Mouse (Mus musculus) CD4-positive, CD25-positive, alpha-beta regulatory T cell, adult 2 months (primary cell): ENCODE measurements around the gene Arhgap1.

Experiments
- DNase-seq: peaks from one replicate; pipeline ENCODE4 v3.0.0-alpha.2; 2012; ENCODE audit warnings: low read depth, low spot score

The Arhgap1 gene

DNA sequence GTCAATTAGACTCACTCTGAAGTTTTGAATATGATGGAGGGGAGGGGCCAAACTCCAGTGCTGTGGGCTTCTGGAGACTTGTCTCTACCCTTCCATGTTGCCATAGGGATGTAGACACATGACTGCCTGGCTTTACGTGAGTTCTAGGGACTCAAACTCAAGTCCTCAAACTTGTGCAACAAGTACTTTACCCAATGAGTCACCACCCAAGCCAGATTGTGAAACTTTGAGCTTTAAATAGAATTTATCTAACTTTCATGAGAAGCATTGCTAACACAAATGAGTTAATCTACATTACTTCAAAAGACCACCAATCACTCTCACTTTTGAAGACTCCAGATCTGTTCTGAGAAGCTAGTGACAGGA lies 46.5 kb downstream of the Arhgap1 start:
- no peak for DNase-seq

DNA sequence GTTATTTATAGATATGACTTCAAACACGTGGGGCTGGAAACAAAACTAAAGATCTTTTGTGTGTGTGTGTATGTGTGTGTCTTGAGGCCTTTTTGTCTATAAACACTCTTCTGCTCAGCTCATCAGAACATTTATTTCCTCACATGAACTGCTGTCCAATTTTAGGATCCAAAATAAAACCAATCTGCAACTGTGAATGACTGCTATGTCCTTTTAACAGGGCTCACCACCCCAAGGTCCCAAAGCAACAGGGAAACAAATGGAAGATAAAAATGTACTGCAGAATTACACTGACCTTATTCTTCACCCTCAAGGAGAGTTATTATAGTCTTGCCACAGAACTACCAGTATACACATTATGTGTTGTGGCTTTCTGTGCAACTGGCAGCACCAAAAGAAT lies 49.6 kb downstream of the Arhgap1 start:
- no peak for DNase-seq

DNA sequence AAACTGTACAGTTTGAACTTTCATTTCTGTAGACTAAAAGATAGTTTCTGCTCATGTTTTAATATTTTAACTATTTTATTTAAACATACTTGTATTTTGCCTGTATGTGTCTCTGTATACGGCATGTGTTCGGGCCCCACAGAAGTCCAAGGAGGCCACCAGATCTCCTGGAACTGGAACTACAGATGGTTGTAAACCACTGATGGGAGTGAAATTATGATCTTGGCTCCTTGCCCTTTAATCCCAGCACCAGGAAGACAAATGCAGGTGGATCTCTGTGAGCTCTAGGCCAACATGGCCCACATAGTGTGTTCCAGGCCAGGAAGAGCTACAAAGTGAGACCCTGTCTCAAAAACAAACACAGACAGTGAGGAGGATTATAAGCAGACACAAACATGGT lies 51.7 kb downstream of the Arhgap1 start:
- DNase-seq = no peak

DNA sequence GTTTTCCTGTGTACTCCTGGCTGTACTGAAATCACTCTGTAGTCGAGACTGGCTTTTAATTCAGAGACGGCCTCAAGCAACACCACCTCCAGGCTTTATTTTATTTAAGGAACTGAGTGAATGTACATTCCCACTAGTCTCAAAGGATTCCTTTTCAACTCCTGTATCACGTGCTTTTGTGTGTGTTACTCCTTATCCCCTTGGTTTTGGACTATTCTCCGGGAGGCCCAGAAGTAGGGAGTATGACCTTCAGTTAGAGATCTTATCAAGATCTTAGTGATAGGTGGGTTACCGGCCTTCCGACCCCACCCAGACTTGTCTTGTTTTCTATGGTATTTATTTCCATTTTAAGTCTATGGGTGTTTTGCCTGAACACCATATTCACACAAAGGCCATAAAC lies 56.1 kb downstream of the Arhgap1 start:
- no peak for DNase-seq

DNA sequence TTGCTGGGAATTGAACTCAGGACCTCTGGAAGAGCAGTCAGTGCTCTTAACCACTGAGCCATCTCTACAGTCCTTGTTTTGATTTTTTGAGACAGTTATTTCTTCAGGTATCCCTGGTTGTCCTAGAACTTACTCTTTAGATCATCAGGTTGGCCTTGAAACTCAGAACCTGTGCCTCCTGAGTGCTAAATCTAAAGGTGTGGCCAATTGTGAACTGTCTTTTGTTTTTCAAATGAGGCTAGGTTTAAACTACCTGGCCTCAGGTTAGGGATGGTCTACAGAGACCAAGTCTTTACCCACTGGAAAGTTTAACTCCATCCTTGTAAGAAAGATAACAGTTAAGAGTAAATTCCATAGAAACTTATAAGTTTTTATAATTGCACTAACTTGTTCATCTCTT lies 56.8 kb downstream of the Arhgap1 start:
- DNase-seq = no peak

DNA sequence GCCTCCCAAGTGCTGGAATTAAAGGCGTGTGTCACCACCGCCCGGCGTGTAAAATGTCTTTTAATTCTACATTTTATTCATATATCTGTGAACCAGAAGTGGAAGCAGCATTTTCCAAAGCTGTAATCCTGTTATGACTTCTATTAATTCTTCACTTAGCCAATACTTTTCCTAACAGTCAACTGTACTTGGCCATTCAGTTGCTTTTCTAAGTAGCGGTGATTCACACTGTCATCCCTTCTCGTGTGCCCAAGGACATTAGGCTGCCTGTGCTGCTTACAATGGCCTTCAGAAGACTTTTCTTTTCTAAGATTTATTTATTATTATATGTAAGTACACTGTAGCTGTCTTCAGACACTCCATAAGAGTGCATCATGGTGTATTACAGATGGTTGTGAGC lies 58.7 kb downstream of the Arhgap1 start:
- DNase-seq = no peak

DNA sequence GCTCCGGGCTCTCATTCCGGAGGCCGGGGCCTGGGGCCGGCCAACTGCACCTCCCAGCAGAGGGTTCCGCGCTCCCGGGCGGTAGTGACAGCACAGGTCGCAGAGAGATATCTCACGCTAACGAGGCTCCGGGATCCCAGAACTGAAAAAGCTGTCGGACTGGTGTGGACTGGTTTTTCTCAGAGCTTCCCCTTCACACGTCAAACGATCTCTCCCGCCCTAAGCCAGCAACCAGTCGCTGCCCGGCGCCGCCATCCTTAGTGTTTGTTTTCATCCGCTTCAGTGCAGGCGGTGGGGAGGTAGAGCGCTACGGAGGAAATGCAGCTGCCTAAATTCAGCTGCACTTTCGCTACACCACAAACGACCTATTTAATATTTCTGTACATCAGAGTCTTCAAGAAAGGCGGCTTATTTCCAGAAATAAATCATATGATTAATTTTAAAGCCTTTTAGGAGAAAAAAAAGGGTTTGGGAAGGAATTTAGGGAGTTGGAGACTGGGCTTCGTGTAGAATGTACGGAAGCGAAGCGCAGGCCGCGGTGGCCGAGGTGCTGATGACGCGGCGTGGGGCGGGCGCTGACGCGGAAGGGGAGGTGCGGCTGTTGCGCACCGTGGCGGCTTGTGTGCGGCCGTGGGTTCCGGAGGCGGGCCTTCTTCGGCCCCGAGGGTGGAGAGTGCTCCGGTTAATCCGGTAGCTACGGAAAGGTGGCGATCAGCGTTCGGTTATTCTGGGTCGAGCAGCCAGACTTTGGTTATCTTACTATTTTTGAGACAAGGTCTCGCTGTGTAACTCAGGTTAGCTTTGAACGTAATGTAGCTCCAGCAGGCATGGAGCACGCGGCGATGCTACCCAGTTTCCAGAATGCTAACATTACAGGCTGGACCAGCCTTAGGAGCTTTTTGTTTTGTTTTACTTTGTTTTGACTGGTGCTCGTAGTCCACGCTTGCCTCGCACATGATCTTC lies 60.9 kb downstream of the Arhgap1 start, which contains the start of the genes Atg13 and Harbi1:
Gene Atg13 (minus strand): TSS at position 305 of the 963 bp plus-strand sequence.
Gene Harbi1 (plus strand): TSS at position 581 of the 963 bp plus-strand sequence.
- DNase-seq = peak; percentile 96

DNA sequence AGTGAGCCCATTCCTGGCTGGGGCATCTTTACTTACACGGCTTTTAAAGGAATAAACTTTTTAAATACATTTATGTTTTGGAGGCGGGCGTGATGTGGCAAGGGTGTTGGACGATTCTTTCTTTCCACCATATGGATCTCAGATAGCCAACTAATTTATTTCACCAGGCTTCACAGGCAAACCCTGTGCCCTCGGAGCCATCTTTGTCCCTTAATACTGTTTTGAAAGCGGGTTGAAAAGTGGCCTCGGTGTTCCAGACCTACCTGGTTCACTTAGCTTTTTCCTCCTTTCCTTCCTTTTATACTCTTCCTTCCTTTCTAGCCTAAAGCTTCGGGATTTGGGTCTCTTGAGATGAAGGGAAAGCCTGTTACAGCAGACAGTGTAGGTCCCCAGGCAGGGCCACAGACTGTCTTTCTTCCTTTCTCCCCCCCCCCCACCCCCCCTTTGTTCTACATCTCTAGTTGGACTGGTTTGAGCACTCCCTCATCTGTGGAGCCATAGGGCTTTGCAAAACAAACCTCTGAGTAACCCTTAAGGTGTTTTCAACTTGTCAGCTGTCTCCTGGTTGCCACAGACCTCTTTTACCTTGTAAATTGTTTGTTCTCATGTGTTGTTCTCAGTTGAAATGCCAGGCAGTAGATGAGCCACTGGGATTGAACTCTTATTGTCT lies 61.7 kb downstream of the Arhgap1 start:
- peak; percentile 17 for DNase-seq

DNA sequence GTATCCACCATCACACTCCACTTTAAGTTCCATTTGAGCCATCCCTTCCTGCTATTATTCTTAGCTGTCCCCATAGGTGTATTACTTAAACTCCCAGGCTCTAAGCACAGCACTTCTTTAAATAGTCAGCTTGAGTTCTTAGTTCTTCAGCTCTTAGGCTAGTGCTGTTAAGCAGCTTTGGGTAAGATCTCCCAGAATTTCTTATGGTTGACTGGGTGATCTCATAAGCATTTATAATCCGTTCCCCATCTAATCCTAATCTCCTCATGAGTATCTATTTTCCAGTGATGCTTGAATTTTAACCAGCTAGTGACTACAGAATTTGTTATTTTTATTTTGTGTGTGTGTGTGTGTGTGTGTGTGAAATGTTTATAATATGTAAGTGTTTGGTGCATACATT lies 65.3 kb downstream of the Arhgap1 start:
- no peak for DNase-seq

DNA sequence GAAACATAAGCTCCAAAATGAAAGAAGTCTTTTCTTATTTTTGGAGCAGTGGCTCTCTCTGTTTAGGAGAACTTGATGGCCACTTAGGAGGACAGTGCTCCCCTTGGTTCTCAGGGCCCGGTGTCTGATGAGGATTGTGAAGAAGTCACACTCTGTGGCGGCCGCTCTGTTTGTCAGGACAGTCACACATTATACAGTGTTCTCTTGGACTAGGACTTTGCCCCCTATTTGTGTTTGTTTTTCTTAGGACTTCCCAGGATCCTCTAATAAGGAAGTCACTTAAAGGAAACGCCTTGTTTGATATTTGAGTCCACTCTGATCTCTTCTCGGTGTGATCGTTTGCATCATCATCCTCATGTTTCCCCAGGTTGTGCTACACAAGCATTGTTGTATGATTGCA lies 68.6 kb downstream of the Arhgap1 start:
- DNase-seq = no peak
